Mouse (Mus musculus): Measurements from ENCODE around the gene Dad1. TPM values are rescaled to one million over a fixed set of nuclear protein-coding genes. Genes with fewer than 3 reads are reported as not detected.

Dad1 gene
- total RNA-seq, 4 experiments from 2014 or later, result 107 to 132 (median 119) TPM

Other genes starting within 250 kb of the Dad1 start
- gene Abhd4, start 84 bp upstream of the Dad1 start, total RNA-seq (2022), result 10 to 100 TPM; 51.6 to 78.9 (median 60.2) TPM
- gene Olfr49, start 30.8 kb upstream of the Dad1 start, total RNA-seq (2022), result not detected
- 10 to 100 TPM; 50.0 to 56.6 (median 53.4) TPM for gene Oxa1l, start 106.7 kb upstream of the Dad1 start, total RNA-seq (2022)
- 1 to 10 TPM; 2.0 to 6.5 (median 3.3) TPM for gene Slc7a7, start 163.7 kb upstream of the Dad1 start, total RNA-seq (2022)
- 100 to 1,000 TPM in 2 of 4 experiments, 10 to 100 TPM in 2; 88.3 to 116 (median 96.6) TPM for gene Mrpl52, start 172.8 kb upstream of the Dad1 start, total RNA-seq (2022)
- gene Mmp14, start 177.5 kb upstream of the Dad1 start, total RNA-seq (2022), result 10 to 100 TPM; 10.3 to 16.0 (median 13.4) TPM
- 10 to 100 TPM; 32.0 to 44.8 (median 36.7) TPM for gene Lrp10, start 210.0 kb upstream of the Dad1 start, total RNA-seq (2022)
- 10 to 100 TPM; 15.7 to 25.1 (median 18.7) TPM for gene Rem2, start 222.0 kb upstream of the Dad1 start, total RNA-seq (2022)

Data from layer of hippocampus, adult 8-10 months (tissue).